Mouse (Mus musculus): ENCODE data around the gene Gtf2f2.

DNA sequence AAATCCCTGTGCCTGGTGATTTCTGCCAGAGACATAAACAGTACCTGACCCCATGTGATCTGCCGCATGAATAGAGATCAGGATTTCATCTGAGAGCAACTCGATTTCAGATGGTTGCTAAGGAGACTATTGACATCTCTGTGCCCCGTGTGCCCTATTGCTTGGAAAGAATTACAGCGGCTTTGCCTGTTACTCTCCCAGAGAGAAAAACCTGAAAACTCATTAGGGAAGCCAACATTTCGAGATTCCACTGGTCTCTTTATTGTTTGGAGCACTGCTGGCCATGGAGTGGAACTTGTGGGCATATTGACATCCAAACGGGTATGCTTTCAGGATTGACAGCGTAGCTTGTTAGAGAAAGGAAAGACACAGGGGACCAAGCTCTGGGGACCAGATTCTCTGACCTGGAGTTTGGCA, 22.6 kb upstream of the Gtf2f2 start:
- no peak for TF ChIP-seq CTCF (IDR thresholded peaks at IDR 0.05; ENCODE audit: control insufficient read depth, insufficient read depth, low read length)
- no peak for TF ChIP-seq POLR2A (IDR thresholded peaks at IDR 0.05; ENCODE audit: borderline replicate concordance, control insufficient read depth, low read depth, low read length)
